Mouse (Mus musculus): ENCODE measurements around the gene Dedd2. TPM values are rescaled to one million over a fixed set of nuclear protein-coding genes. Genes with fewer than 3 reads are reported as not detected.
"Not testable (repeated sequence)": the region's sequence is repeated elsewhere in the genome, so short reads cannot be mapped to it uniquely, and the experiment has no call there.

Dedd2 gene
- polyA plus RNA-seq (2014; fragmentation: Nextera tagmentation; extraction: Ambion mirVana), result 7.3 and 8.5 TPM in 2 replicates

DNA sequence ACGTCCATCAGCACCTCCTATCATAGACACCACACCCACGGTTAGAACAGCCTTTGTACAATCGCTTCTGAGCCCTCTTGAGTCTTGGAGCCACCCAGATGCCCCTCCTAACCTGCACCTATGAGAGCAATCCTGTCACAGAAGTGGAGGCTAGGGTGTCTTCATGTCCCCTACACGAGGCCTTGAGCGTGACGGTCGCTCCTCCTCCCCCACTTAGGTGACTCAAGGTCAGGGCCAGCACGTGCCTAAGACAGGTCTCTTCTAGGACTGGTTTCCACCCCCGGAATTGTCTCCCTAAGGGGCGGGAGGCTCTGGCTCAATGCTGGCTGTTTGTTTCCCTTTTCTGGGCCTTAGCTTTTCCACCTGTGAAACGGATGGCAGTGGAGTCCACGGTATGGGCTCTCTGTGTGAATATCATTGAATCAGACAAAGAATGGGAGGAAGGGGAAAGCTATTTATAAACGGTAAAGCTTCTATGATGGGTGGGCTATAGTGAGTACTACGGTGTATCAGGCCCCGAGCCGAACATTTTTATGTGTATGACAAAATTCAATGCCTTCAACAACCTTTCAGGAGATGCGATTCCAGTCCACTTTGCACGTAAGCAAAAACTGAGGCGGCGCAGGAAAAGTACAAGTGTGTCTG, at the start of gene Dedd2:
Gene Dedd2 (minus strand): TSS at position 159 of the 645 bp plus-strand sequence.
- DNase-seq (ENCODE audit: low spot score) (peak; percentile 30), ATAC-seq (ENCODE audit: low FRiP score) (no peak)
- Histone ChIP-seq H3K36me3 (ENCODE audit: control insufficient read depth, insufficient read depth, low read length) (peaks cover 4% of the 10 kb centered on the region; the same call in 1 of the 2 replicates), H3K4me3 (ENCODE audit: low read depth, low read length) (peak within 1 kb of the TSS; percentile 65), H3K27ac (ENCODE audit: low read depth, low read length) (peak within 1 kb of the TSS; percentile 74; the same call in 1 of the 2 replicates), H3K9me3 (ENCODE audit: control insufficient read depth, low read length) (no peaks in the 10 kb centered on the region), H3K4me2 (replicated peaks; ENCODE audit: low read depth, low read length) (peak within 1 kb of the TSS; percentile 98), H3K4me1 (replicated peaks; ENCODE audit: control insufficient read depth, insufficient read depth, low read length) (peaks cover 11% of the 10 kb centered on the region), H3K27me3 (ENCODE audit: control insufficient read depth, insufficient read depth, low read length) (no peaks in the 10 kb centered on the region), H3K9ac (ENCODE audit: low read depth, low read length) (peak within 1 kb of the TSS; percentile 74)
- WGBS, result 10% methylated on average over 20 of the region's 20 CpGs

DNA sequence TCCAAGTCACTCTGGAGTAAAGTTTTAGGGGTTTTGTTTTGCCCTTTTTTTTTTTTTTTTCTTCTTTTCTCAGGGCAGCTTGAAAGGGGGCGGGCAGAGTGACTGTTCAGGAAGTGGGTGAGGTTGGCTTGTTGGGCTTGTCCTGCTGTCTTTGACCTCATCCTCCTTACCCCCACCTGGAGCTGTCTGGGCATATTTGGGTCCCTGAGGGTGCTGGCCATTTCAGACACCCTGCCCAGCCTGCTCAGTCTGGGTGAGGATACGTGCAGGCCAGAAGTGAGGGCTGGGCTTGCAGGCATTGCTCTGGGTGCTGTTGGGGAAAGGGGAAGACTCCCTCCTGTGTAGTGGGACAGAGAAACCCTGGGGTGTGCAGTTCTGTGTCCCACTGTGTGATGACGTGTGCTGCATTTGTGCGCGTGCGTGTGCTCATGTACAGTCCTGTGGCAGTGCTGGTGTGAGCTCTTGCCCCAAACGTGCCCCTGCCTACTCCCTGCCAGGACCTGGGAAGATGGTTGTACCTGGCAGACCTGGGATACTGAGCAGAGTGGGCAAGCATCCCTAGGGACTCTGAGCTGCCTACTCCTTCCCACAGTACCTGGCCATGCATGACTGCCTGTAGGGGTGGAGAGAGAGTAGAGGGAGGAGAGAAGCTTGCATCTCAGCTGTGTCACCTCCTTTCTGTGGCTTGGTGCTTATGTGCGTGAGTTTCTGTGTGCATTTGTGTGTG, 49.3 kb upstream of the Dedd2 start:
- Histone ChIP-seq H3K4me2 (replicated peaks; ENCODE audit: low read depth, low read length) (peak overlapping the region; percentile 0; the same call in 1 of the 2 replicates), H3K36me3 (ENCODE audit: control insufficient read depth, insufficient read depth, low read length) (no peaks in the 10 kb centered on the region), H3K27me3 (ENCODE audit: control insufficient read depth, insufficient read depth, low read length) (no peaks in the 10 kb centered on the region), H3K27ac (ENCODE audit: low read depth, low read length) (no peak overlapping the region), H3K4me1 (replicated peaks; ENCODE audit: control insufficient read depth, insufficient read depth, low read length) (peaks cover 3% of the 10 kb centered on the region), H3K4me3 (ENCODE audit: low read depth, low read length) (no peak overlapping the region; the same call in 1 of the 2 replicates), H3K9me3 (ENCODE audit: control insufficient read depth, low read length) (no peaks in the 10 kb centered on the region), H3K9ac (ENCODE audit: low read depth, low read length) (no peak overlapping the region)
- DNase-seq (ENCODE audit: low spot score) (no peak), ATAC-seq (ENCODE audit: low FRiP score) (no peak)
- WGBS, result 83% methylated on average over 8 of the region's 8 CpGs

DNA sequence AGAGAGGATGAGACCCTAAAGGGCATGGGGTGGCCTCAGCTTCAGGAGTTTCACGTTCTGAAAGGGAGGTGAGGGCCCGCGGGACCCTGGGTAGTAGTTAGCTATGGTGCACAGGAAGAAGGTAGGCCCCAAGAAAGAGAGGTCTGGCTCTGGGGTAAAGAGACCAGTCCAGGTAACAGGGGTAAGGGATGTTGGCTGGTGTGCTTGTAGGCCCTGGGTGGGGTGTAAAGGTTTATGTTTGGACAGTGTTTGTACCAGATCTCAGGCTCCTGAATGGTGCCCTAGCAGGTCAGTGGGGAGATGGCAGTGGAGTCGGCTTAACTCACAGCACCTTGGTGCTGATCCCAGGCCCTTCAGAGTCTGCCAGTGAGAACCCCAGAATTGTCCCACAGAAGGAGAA, 48.6 kb upstream of the Dedd2 start:
- H3K27me3 ChIP-seq (ENCODE audit: control insufficient read depth, insufficient read depth, low read length), result no peaks in the 10 kb centered on the region
- peaks cover 3% of the 10 kb centered on the region for H3K4me1 ChIP-seq (replicated peaks; ENCODE audit: control insufficient read depth, insufficient read depth, low read length)
- peak overlapping the region; percentile 64 for H3K4me2 ChIP-seq (replicated peaks; ENCODE audit: low read depth, low read length)
- peak overlapping the region; percentile 64 for H3K4me3 ChIP-seq (ENCODE audit: low read depth, low read length)
- peak overlapping the region; percentile 79 for H3K9ac ChIP-seq (ENCODE audit: low read depth, low read length)
- no peak overlapping the region for H3K27ac ChIP-seq (ENCODE audit: low read depth, low read length)
- no peaks in the 10 kb centered on the region for H3K36me3 ChIP-seq (ENCODE audit: control insufficient read depth, insufficient read depth, low read length)
- WGBS, result 47% methylated on average over 4 of the region's 4 CpGs
- ATAC-seq (ENCODE audit: low FRiP score) (no peak), DNase-seq (ENCODE audit: low spot score) (no peak)
- H3K9me3 ChIP-seq (ENCODE audit: control insufficient read depth, low read length), result no peaks in the 10 kb centered on the region

DNA sequence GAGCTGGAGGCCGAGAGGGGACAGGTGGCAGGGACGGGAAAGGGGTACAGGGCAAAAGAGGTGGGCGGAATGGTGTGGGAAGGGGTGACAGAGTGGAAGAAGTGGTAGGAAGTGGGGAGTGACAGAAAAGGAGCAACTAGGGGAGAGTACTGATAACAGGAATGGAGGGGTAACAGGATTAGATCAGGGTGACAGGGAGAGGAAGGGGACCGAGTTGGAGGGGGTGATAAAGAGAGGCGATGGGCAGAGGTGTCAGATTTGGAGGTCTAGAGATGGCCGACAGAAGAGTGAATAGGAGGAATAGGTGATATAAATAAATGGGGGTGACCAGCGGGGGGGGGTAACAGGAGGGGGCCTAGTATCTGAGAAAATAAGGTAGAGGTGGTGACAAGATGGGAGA, 48.2 kb upstream of the Dedd2 start:
- peak overlapping the region; percentile 64 for H3K4me2 ChIP-seq (replicated peaks; ENCODE audit: low read depth, low read length)
- 7% methylated on average over 7 of the region's 7 CpGs for WGBS
- peak overlapping the region; percentile 64 for H3K4me3 ChIP-seq (ENCODE audit: low read depth, low read length)
- H3K27me3 ChIP-seq (ENCODE audit: control insufficient read depth, insufficient read depth, low read length), result no peaks in the 10 kb centered on the region
- H3K9ac ChIP-seq (ENCODE audit: low read depth, low read length), result peak overlapping the region; percentile 79
- H3K4me1 ChIP-seq (replicated peaks; ENCODE audit: control insufficient read depth, insufficient read depth, low read length), result peaks cover 3% of the 10 kb centered on the region
- H3K9me3 ChIP-seq (ENCODE audit: control insufficient read depth, low read length), result no peaks in the 10 kb centered on the region
- no peaks in the 10 kb centered on the region for H3K36me3 ChIP-seq (ENCODE audit: control insufficient read depth, insufficient read depth, low read length)
- no peak for DNase-seq (ENCODE audit: low spot score)
- peak overlapping the region; percentile 79 for H3K27ac ChIP-seq (ENCODE audit: low read depth, low read length)
- ATAC-seq (ENCODE audit: low FRiP score), result no peak

DNA sequence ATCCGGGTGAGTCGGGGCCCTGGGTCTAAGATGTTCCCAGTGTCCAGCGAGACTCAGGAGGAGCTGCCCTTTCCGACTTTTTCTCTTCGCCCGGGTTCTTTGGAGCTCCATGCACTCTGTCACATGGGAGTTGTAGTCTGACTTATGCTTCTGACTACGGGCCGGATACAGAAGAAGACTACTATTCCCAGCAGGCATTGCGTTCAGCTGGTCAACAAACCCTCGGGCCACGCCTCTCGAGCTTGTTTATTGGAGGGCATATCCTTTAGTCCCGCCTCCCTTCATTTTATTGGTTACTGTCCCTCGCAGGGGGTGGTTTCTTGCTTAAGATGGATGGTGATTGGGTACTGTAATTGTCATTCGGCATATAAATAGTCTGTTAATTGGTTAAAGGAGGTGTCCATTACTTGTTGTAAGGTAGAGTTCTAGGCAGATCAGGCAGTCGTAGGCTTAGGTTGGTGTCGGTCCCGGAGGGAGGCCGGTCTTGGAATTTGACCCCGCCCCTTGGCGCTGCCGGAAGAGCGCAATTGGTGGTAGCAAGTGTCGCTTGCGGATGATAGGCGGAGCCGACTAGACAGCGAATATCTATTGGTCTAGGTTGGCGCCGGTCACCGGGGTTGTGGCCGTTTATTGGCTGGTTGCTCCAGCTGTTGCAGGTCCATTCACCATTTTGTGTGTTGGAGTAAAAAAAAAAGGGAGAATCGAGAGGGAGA, 47.5 kb upstream of the Dedd2 start:
- peak; percentile 97 for ATAC-seq (ENCODE audit: low FRiP score)
- peak overlapping the region; percentile 81 for H3K27ac ChIP-seq (ENCODE audit: low read depth, low read length)
- H3K9ac ChIP-seq (ENCODE audit: low read depth, low read length), result peak overlapping the region; percentile 79
- peak overlapping the region; percentile 64 for H3K4me2 ChIP-seq (replicated peaks; ENCODE audit: low read depth, low read length)
- WGBS, result under 1% methylated on average over 33 of the region's 33 CpGs
- H3K9me3 ChIP-seq (ENCODE audit: control insufficient read depth, low read length), result no peaks in the 10 kb centered on the region
- H3K4me3 ChIP-seq (ENCODE audit: low read depth, low read length), result peak overlapping the region; percentile 64
- peaks cover 3% of the 10 kb centered on the region for H3K4me1 ChIP-seq (replicated peaks; ENCODE audit: control insufficient read depth, insufficient read depth, low read length)
- DNase-seq (ENCODE audit: low spot score), result peak; percentile 98
- H3K36me3 ChIP-seq (ENCODE audit: control insufficient read depth, insufficient read depth, low read length), result no peaks in the 10 kb centered on the region
- no peaks in the 10 kb centered on the region for H3K27me3 ChIP-seq (ENCODE audit: control insufficient read depth, insufficient read depth, low read length)

DNA sequence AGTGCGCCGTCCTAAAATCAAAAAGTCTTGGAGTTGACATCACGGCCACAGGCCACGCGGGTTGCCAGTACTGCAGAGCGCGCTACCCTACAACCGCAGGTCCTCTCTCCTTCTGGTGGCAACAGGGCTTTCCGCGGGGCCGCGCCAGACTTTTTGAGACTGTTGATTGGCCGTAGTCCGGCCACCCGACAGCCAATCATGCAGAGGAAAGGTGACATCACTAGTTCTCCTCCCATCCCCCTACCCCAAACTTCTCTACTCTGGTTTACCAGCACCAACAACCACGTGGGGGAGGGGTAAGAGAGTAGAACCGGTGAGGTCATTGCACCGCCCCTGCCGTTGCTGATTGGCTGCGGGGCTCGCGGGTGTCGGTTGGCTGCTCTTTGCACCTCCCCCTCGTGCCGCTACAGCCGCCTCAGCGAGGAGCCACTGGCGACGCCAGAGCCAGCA, 46.9 kb upstream of the Dedd2 start, which contains the start of gene Cic:
Gene Cic (plus strand): TSS at position 404 of the 450 bp plus-strand sequence.
- Histone ChIP-seq H3K9me3 (ENCODE audit: control insufficient read depth, low read length) (no peaks in the 10 kb centered on the region), H3K4me3 (ENCODE audit: low read depth, low read length) (peak within 1 kb of the TSS; percentile 64), H3K4me2 (replicated peaks; ENCODE audit: low read depth, low read length) (peak within 1 kb of the TSS; percentile 64), H3K27ac (ENCODE audit: low read depth, low read length) (peak within 1 kb of the TSS; percentile 81), H3K9ac (ENCODE audit: low read depth, low read length) (peak within 1 kb of the TSS; percentile 79), H3K4me1 (replicated peaks; ENCODE audit: control insufficient read depth, insufficient read depth, low read length) (peaks cover 3% of the 10 kb centered on the region), H3K36me3 (ENCODE audit: control insufficient read depth, insufficient read depth, low read length) (no peaks in the 10 kb centered on the region), H3K27me3 (ENCODE audit: control insufficient read depth, insufficient read depth, low read length) (no peaks in the 10 kb centered on the region)
- ATAC-seq (ENCODE audit: low FRiP score), result peak; percentile 88
- peak; percentile 99 for DNase-seq (ENCODE audit: low spot score)
- WGBS, result under 1% methylated on average over 29 of the region's 29 CpGs

DNA sequence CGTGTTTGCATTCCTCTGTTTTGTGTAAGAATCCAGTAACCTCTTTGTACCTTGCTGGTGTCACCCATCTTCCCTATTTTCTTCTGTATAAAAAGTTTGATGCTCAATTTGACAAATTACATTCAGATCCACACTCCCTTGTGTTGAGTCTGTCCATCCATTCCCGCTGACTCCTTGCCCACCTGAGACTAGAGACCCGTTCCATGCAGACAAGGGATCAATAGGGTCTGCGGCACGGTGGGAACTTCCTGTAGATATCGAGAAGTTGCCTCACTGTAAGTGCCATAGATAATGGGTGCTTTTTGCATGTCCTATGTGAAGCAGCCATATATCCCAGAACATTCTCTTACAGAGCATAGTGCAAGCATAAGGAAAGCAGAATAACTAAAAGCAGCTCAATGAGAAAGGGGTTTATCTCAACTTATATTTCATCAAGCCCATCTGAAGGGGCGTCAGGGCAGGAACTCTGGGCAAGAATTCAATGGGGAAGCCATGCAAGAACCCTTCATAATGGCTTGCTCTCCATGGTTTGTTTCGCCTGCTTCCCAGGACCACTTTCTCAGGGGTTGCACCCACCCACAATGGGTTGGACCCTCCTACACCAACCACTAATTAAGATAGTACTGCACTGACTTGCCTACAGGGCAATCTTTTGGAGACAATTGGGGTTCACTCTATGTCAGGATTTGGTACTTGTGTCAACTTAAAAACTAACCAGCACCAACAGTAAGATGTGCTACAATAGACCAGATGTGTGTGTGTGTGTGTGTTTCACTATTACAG, 46.0 kb upstream of the Dedd2 start:
- Histone ChIP-seq H3K4me2 (replicated peaks; ENCODE audit: low read depth, low read length) (no peak overlapping the region; the same call in 1 of the 2 replicates), H3K4me3 (ENCODE audit: low read depth, low read length) (no peak overlapping the region), H3K27me3 (ENCODE audit: control insufficient read depth, insufficient read depth, low read length) (no peaks in the 10 kb centered on the region), H3K27ac (ENCODE audit: low read depth, low read length) (no peak overlapping the region), H3K36me3 (ENCODE audit: control insufficient read depth, insufficient read depth, low read length) (no peaks in the 10 kb centered on the region), H3K9me3 (ENCODE audit: control insufficient read depth, low read length) (no peaks in the 10 kb centered on the region), H3K4me1 (replicated peaks; ENCODE audit: control insufficient read depth, insufficient read depth, low read length) (peaks cover 3% of the 10 kb centered on the region), H3K9ac (ENCODE audit: low read depth, low read length) (no peak overlapping the region)
- ATAC-seq (ENCODE audit: low FRiP score) (no peak), DNase-seq (ENCODE audit: low spot score) (no peak)
- 91% methylated on average over 8 of the region's 8 CpGs for WGBS

DNA sequence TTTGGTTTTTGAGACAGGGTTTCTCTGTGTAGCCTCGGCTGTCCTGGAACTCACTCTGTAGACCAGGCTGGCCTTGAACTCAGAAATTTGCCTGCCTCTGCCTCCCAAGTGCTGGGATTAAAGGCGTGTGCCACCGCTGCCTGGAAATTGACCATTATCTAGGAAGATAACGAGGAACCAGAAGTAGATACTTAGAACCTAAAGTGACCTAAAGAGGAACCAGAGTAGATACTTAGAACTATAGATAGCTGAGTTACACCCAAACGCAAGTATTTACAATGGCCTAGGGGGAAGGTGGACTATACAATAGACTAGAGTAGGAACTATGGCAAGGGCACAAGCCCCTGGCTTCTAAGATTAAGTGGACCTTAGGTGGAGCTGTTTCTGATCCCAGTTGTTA, 45.3 kb upstream of the Dedd2 start:
- ATAC-seq (ENCODE audit: low FRiP score); DNase-seq (ENCODE audit: low spot score); H3K27ac ChIP-seq (ENCODE audit: low read depth, low read length); H3K9me3 ChIP-seq (ENCODE audit: control insufficient read depth, low read length); H3K4me2 ChIP-seq (replicated peaks; ENCODE audit: low read depth, low read length); H3K4me1 ChIP-seq (replicated peaks; ENCODE audit: control insufficient read depth, insufficient read depth, low read length); H3K36me3 ChIP-seq (ENCODE audit: control insufficient read depth, insufficient read depth, low read length); H3K9ac ChIP-seq (ENCODE audit: low read depth, low read length); H3K4me3 ChIP-seq (ENCODE audit: low read depth, low read length); H3K27me3 ChIP-seq (ENCODE audit: control insufficient read depth, insufficient read depth, low read length): not testable (repeated sequence)
- WGBS, result 90% methylated on average over 5 of the region's 5 CpGs

Measured in hindbrain, embryonic 11.5 days (tissue).